Mouse (Mus musculus): ENCODE measurements around the gene Fmnl3.

Fmnl3 gene

GRCm38 (mm10) chr15:99316314-99317266, 53.7 kb downstream of the Fmnl3 start:
- peak; percentile 87 for DNase-seq (ENCODE audit: low spot score)

- no peak for DNase-seq (ENCODE audit: low spot score)
These were observed 55.4 kb downstream of the Fmnl3 start for GRCm38 (mm10) chr15:99314891-99315290.

- DNase-seq (ENCODE audit: low spot score) = no peak
These were observed 59.7 kb downstream of the Fmnl3 start for GRCm38 (mm10) chr15:99310617-99311016.

GRCm38 (mm10) chr15:99309549-99309948, 60.7 kb downstream of the Fmnl3 start:
- no peak for DNase-seq (ENCODE audit: low spot score)

GRCm38 (mm10) chr15:99307476-99307875, 62.8 kb downstream of the Fmnl3 start:
- DNase-seq (ENCODE audit: low spot score) = no peak

- no peak for DNase-seq (ENCODE audit: low spot score)
These were observed 74.1 kb downstream of the Fmnl3 start for GRCm38 (mm10) chr15:99296213-99296612.

- DNase-seq (ENCODE audit: low spot score) = peak; percentile 63
These were observed 74.7 kb downstream of the Fmnl3 start, which contains the start of gene Fam186b for GRCm38 (mm10) chr15:99295484-99295981. Fam186b (minus strand) TSS chr15:99295888.

GRCm38 (mm10) chr15:99294813-99295374, 75.4 kb downstream of the Fmnl3 start, which contains the start of gene Prpf40b:
Prpf40b (plus strand) TSS chr15:99295087.
- DNase-seq (ENCODE audit: low spot score) = peak; percentile 93

- DNase-seq (ENCODE audit: low spot score) = no peak
These were observed 76.0 kb downstream of the Fmnl3 start for GRCm38 (mm10) chr15:99294287-99294686.

- DNase-seq (ENCODE audit: low spot score) = no peak
These were observed 79.7 kb downstream of the Fmnl3 start for GRCm38 (mm10) chr15:99290586-99290985.

- no peak for DNase-seq (ENCODE audit: low spot score)
These were observed 85.1 kb downstream of the Fmnl3 start for GRCm38 (mm10) chr15:99285189-99285535.

- peak; percentile 47 for DNase-seq (ENCODE audit: low spot score)
These were observed 85.6 kb downstream of the Fmnl3 start for GRCm38 (mm10) chr15:99284527-99285188.

- DNase-seq (ENCODE audit: low spot score) = no peak
These were observed 86.8 kb downstream of the Fmnl3 start for GRCm38 (mm10) chr15:99283456-99283855.

- no peak for DNase-seq (ENCODE audit: low spot score)
These were observed 92.0 kb downstream of the Fmnl3 start for GRCm38 (mm10) chr15:99278271-99278670.

GRCm38 (mm10) chr15:99276095-99276494, 94.2 kb downstream of the Fmnl3 start:
- DNase-seq (ENCODE audit: low spot score) = no peak
